Mouse (Mus musculus) right cerebral cortex, adult 2 months (tissue): Measurements from ENCODE around the gene Magi1.
A peak's percentile ranks its signal among the peaks of the same experiment; 100 is the strongest.

ENCODE experiments used
- DNase-seq, 2 experiments: peaks; one replicate each; pipeline ENCODE4 v3.0.0; 2021 to 2022; ENCODE audit warnings: low spot score in 2 of 2

Gene Magi1

DNA sequence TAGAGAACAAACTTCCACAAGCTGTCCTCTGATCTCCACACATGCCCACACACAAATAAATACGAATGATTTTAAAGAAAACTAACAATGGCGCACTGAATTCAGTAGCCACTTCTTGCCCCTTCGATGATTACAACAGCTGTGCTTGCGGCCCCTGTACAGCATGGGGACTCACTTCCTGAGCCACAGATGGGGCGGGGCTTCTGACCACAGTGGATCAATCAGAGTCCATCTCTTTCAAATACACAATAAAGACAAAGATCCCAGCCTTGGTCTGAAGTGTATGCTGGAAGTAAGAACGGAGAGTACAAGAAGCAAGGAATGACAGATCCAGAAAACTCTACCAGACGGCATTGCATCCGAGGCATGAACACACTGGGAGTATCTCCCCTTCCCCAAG lies 120.8 kb downstream of the Magi1 start:
- DNase-seq = no peak

DNA sequence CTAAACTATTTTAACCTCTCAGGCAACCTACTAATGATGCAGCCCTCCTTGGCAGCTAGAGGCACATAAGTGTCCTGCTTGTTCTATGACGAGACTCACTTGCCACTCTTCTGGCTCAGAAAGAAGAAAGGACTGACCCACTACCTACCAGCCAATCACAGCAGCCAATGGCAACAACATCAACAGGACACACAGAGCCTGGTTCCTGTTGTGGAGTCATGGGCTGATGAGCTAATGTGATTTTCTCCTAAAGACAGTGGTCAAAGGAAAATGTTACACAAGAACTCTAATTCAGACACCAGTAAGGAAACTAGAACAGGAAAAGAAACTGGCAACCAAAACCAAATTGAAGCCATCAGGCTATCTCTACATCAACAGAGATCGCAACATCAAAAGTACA lies 124.5 kb downstream of the Magi1 start:
- DNase-seq = no peak

DNA sequence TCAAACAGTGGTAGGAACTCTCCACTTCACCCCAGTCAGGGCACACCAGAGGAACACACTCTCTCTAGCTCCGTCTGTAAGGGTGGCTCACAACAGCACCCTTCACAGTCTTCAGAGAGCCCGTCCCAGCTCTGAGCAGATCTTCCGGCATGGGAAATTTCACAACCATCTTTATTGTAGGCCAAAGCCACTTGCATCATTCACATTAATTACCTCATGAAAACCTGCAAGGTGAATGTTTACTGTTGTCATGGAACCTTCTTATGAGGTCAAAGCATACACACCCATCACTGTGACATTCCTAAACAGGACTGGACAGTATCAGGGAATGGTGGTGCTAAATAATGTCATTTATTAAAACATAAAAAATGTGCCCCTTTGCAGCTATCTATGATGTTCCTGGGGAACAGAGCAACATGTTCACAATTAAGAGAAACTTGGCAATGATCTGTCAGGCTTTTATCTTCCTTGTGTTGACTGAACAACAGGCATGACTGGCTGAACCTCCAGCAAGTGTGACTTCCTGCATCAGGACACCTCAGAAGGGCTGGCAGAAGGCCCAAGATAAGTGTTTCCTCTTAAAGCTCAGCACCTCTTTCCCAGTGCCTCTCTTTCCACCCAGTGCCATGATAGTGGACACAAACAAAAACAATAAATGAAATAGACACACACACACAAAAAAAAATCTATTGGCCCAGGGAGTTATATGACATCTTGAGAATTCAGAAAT lies 125.4 kb downstream of the Magi1 start:
- DNase-seq = no peak

DNA sequence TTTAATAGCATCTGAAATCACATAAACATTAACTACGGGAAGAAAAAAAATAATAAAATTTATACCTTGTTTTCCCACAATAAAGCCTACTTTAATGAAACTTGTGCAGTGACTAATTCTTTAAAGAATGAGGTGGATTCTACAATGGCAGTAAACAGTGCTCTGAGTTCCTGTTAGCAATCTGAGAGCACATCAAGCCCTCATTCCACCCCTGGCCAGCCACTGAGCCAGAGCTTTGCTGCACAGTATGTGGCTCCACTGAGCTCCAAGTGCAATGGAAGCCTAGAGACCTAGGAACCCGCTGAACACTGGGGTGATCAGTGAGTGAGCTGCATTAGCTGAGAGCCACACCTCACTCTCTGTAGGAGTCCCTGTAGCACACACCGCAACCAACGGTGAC lies 127.7 kb downstream of the Magi1 start:
- no peak for DNase-seq

DNA sequence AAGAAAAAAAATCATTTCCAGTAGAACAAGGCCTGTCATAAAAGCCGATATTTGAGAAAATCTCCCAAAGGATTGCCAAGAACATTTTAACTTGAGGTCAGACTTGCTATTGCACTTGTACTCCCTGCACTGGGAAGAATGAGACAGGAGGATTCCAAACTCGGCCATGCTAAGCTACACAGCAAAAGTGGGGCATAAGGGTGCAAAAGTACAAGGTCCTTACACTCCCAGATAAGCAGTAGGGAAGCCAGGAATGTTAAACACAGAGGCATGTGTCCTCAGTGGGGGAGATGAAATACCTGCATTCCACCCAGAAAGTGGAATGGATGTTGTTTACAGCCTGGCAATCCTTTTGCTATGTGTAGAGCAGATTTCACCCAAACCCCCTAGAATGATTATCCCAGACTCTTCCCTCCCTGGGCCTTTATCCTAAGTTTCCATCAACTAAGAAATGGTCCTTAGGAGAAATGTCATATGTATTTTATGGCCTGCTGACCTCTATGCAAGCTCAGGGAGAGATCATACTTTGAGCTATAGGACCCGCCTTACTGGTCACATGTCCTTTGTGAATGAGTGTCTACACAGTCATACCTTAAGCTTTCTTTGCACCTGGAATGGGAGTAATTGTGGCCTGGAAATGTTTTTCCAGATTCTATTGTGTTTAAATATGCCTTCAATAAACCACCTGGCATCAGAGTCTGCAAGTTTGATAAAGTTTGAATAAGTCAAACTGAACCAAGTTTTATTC lies 128.7 kb downstream of the Magi1 start:
- DNase-seq = no peak

DNA sequence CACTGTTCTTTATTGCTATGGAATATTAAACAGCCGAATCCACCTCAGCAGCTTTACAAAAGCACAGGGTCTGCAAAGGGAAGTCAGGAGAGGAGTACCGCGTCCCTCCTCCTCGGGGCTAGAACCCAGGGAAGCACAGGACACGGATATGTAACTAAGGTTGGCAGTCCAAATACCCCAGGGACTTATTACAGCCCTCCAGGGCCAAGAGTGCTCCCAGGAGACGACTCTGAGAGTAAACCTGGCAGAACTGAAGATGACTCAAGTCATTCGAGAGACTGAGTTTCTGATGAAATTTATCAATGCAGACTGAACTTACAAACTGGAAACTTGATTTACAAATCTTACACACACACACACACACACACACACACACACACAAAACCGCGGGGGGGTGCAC lies 130.8 kb downstream of the Magi1 start:
- DNase-seq = no peak

DNA sequence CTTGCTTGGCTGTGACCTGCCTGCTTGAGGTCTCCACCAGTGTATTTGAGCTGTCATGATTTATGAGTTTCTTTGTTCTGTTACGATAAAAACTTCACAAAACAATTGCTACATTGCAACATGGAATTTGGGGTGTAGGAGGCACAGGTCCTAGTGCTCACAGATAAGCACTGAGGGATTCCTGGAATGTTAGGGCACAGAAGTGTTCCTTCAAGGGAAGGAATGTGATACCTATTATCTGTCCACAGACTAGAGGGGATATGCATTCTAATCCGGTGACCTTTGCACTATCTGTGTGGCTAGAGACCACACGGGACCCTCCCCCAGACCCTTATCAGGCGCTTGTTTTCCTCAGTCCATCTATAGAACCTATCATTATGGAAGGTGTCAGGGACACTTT lies 132.8 kb downstream of the Magi1 start:
- no peak for DNase-seq

DNA sequence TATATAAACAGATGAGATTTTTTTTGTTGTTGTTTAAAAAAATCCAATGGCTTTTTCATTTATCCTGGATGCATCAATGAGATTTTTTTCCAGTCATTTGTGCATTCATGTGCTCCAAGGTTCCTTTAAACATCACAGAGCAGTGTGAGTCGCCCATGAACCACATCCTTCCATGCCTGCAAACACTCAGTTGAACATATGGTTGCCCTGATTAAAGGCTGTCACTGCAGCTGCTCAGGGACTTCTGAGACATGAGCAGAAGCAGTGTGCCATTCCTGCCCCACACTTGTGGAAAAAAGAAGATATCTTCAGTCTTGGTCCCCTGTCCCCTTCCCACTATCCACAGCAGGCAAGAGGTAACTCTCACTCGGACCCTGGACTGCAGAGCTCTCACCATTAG lies 133.9 kb downstream of the Magi1 start:
- DNase-seq = peak in 1 of 2 experiments; percentile 16

DNA sequence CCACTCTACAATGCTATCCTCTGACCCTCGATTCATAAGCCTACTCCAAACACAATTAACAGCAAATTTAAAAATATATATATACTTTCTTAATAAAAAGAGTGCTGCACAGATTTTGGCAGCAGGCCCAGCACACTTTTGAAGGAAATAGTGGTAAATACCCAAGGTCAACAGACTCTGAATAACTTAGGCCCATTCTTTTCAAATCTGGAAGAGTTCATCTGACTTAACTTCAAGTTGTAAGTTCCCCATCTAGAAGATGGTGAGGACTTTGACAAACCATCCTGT lies 137.6 kb downstream of the Magi1 start:
- no peak for DNase-seq

DNA sequence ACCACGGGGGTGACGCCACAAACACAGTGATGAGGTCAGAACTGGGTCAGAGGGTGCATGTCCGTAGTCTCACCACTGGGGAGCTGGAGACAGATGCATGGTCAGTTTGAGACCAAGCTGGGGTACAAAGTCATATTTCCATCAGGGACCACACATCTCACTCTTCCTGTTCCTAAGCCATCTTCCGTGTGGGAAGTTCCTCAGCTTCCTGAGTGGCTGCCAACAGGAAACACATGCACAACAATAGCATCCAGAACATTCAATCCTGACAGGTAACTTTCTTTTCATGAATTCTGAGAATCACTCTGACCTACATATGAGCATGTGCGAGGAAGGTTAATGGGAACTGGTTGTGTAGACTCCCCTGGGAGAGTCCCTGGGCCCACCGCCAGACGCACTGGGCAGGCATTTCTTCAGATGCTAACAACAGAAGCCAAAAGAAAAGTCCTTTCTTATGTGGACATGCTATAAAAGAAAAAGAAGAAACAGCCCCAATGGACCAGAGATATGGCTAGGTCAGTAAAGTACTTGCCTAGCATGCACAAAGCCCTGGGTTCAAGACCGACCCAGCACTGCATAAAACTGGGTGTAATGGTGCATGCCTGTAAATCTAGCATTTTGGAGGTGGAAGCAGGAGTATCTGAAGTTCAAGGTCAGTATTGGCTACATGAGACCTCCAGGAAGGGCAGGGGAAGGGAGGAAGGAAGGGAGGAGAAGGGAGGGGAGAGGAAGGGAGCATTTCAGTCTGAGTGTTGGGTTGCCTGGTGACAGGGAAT lies 138.1 kb downstream of the Magi1 start:
- no peak for DNase-seq

DNA sequence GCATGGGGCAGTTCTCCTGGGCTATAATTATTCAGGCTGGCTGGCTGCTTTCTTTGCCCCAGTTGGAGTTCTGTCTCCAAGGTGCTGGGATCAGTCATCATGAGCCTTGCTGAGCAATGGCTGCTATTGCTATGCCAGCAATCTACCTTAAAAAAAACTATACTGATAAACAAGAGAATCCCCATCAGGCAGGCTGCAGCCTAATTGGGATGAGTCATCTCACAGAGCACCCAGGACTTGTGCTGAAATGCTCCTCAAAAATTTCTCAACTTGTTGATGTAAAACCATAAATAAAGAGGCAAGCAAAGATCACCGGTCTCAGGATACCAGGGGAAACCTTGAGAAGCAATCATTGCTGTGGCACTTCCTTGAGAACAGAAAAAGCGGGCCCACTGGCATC lies 141.2 kb downstream of the Magi1 start:
- DNase-seq = no peak

DNA sequence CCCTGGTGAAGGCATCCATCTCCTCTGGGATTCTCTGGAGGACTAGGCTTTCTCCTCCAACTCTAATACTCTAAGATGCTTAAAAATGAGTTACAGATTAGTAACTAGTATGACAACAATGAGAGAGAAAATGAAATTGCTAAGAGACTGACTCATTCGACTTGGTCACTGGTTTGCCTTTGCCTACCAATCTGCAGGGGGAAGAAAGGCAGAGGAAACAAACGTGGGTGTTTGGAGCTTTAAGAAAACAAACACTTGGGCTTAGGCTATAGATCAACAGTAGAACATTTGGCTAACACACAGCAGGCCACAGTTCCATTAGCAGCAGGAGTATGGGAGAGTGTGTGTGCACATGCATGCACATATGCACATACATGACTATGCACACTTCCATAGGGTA lies 142.2 kb downstream of the Magi1 start:
- DNase-seq = peak in 1 of 2 experiments; percentile 8

DNA sequence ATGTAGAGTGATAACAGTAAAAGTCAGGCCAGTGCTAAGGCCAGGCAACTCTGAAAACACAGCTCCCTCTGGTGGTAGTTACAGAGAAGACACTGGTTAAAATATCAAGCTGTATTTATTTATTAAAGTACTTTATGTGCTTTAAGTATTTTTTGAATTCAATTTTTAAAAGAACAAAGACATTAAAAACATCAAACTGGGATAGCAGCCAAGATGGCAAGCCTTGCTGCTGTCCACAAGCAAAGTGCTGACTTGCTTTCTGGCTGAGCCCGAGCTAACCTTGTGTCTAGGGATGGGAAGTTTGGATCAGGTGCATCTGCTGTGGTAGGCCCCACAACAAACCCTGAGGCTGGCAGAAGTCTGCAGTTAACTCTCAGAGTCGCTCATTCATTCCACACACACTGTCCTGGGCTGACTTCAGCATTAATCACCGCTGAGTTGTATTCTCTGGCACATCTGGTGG lies 143.7 kb downstream of the Magi1 start:
- DNase-seq = no peak

DNA sequence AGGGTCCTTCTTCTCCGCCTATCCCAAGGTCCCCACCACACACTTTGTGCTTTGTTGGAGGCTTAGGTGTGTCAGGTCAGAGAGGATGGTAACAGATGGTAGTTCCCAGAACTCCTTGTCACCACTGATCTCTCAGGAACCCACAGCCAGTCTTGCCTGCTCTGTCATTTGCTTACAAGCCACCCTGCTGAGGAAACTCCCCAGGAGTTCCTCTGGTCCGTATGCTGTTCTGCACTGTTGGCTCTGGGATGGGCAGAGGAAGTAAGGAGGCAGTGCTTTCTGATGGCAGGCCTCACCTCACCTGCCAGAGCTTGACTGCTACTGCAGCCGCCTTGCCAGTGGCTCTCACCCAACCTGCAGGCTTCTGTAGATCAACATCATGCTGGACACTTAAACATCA lies 147.0 kb downstream of the Magi1 start:
- no peak for DNase-seq

DNA sequence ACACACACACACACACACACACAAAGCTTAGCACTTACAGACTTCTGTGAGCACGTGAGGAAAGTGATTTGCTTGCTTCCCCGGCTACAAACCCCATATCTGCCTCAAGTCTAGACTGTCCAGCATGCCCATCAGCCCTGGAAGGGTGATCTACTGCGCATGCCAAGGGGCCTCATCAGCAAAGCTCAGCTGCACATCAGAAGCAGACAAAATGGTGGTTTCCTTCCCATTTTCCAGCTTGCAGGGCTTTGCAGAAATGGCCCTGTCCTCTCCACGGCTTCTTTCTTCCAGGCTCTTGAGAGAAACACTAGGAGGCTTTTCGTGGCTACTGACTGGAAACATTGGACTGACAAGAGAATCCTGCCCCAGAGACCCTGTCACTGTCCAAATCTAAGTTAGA lies 149.6 kb downstream of the Magi1 start:
- DNase-seq = no peak

DNA sequence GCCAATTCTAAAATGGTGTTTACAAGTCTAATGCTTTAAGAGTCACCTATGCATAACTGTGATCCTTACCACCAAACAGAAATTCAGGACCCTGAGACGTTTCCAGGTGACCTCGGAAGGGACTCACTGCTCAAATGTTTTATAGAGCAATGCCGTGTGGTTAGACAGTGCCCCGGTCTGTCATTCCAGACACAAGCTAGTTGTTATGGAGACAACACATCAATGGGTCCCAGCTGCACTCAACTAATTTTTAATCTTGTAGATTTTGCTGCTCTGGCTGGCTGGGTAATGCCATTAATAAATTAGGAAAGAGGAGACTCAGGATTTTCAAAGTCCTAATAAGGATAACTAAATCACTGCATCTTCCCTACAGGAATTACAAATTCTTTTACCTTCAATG lies 151.7 kb downstream of the Magi1 start:
- no peak for DNase-seq

DNA sequence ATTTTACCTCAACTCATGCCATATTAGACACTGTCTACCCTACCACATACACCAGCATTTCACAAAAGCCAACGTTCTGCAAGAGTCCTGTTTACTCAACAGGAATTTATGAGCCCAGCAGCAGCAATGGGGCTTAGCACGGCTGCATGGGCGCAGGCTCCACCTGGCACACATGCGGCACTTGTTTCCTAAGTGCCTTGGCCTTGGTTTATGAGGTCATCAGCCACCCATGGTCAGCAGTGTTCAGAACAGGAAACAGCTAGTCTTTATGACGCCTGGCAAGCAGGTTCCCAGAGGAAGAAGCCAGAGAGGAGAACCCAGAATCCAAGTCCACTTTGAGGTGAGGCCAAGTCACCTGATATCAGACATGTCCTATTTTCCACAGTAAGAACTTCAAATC lies 153.3 kb downstream of the Magi1 start:
- DNase-seq = no peak

DNA sequence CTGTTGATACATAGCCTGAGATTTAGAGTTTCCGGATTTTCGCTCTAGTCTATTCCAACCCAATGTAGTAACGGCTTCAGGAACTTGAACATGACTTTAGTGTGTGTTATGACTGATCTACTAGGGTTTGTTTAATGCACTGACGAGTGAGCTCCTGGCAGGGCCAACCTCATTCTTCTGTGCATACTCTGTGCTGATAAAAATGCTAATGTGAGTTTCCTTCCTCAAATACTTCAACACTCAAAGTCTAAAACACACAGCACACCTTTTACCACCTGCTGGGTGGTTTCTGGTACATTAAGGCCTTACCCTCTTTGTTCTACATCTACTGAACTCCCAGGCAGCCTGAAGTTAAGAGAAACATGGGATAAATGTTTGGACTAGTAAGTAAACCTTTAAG lies 157.0 kb downstream of the Magi1 start:
- DNase-seq = no peak

DNA sequence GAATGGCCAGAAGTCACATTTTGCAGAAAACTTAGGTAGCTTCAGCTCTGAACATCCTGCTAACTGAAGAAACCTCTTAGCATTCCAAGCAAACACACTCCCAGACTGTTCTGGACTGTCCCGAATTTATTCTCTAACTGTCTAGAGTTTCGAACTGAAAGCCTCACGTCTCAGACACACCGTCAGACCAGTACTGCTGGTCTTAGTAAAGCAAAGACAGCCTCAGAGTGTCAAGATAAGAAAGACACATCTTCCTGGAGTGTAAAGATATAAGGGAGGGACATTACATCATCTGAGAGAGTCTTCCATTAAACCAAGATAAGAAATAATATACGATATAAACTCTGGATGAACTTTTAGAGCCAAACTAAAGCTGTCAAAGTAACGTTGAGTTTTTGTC lies 158.6 kb downstream of the Magi1 start:
- DNase-seq = no peak

DNA sequence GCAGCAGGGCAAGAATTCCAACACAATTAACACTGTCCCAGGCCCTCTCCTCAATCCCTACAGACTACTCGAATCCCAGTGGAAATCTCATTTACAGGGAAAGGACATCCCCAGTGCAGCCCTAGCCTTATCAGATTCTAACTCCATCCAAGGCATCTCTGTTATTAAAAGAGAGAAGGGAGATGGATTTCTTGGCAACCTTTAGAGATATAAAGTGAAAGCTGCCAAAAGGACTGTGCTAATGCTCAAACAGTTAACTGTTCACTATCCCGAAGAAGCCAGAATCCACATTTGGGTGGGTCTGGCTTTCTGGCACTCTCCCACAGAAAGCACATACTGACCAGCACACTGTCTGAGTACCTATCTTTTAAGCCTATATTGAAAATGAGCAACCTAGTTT lies 159.4 kb downstream of the Magi1 start:
- no peak for DNase-seq

DNA sequence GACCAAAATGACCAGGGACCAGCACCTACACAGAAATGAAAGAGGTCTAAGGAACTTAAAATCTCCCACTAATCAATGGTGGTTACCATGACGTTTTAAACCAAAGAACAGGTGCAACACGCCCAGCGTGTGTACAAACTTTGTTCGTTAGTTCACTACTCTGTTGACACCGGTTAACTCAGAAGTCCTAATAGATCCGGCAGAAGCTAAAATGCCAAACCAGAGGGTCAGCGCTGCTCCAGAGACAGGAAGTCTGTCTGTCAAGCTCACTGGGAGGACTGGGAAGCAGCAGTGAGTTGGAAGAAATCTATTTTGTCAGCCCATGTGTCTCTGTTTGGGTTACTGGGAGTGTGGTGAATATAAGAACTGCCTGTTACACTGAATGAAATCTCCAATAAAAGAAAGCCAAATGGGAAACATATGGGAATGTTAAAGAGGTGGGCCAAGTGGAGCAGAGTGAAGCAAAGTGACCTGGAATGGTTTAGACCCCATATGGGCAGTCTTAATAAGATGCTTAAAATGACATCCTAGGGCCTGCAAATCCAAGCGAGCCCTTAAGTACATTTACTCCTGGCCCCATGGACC lies 161.1 kb downstream of the Magi1 start:
- DNase-seq = no peak

DNA sequence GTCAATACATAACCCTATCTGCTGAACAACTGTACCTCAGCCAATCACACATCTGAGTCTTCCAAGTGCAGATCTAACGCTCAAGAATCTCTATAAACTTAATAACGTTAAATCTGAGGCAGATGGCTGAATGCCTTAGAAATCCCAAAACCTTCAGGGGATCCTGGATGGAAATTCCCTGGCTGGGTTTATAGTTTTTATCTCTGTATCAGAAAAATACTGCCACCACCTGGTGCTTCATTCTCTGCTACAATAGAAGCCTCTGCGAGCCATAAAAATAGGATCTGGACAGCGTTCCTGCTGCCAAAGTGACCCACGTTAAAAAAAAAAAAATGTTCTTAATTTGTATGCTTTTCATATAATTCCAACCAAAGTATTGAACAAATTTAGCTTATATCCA lies 162.2 kb downstream of the Magi1 start:
- DNase-seq = no peak
